Mouse (Mus musculus) liver, adult 2 months (tissue): Measurements from ENCODE around the gene Slc16a4. TPM values are rescaled to one million over a fixed set of nuclear protein-coding genes. Genes with fewer than 3 reads are reported as not detected.

Source experiments
- DNase-seq: peaks from one replicate; pipeline ENCODE4 v3.0.0-alpha.2; 2011; ENCODE audit warnings: low read depth, low spot score; ENCODE audit errors: extremely low read depth
- H3K27ac ChIP-seq: fragments of 200-500 bp; replicated peaks from 2 replicates; pipeline ENCODE4 v1.5.1; 2012; ENCODE audit warnings: low read depth, mild to moderate bottlenecking, control low read depth, inconsistent platforms, low read length; ENCODE audit not compliant: insufficient read depth
- H3K27me3 ChIP-seq: fragments of 200-500 bp; 2 replicates; pipeline ENCODE4 v1.6.1; 2012; ENCODE audit warnings: mild to moderate bottlenecking, moderate library complexity, low read length, inconsistent platforms; ENCODE audit not compliant: control insufficient read depth, insufficient read depth
- H3K36me3 ChIP-seq: fragments of 200-500 bp; 2 replicates; pipeline ENCODE4 v1.6.1; 2012; ENCODE audit warnings: low read length, inconsistent platforms; ENCODE audit not compliant: control insufficient read depth, insufficient read depth
- H3K4me1 ChIP-seq: fragments of 200-500 bp; 2 replicates; pipeline ENCODE4 v1.6.1; 2011; ENCODE audit warnings: low read length; ENCODE audit not compliant: control insufficient read depth, insufficient read depth
- H3K4me3 ChIP-seq: fragments of 200-500 bp; 2 replicates; pipeline ENCODE4 v1.5.1; 2011; ENCODE audit warnings: low read depth, mild to moderate bottlenecking, control low read depth, low read length, moderate library complexity; ENCODE audit not compliant: insufficient read depth
- H3K79me2 ChIP-seq: fragments of 200-500 bp; 2 replicates; pipeline ENCODE4 v1.6.1; 2012; ENCODE audit warnings: inconsistent platforms, mild to moderate bottlenecking, low read length, moderate library complexity; ENCODE audit not compliant: control insufficient read depth, insufficient read depth
- H3K9ac ChIP-seq: fragments of 200-500 bp; 2 replicates; pipeline ENCODE4 v1.6.1; 2012; ENCODE audit warnings: low read depth, mild to moderate bottlenecking, control low read depth, inconsistent platforms, low read length
- CTCF ChIP-seq: fragments of 200-500 bp; IDR thresholded peaks from 2 replicates; pipeline ENCODE4 v1.5.1; 2011; ENCODE audit warnings: low read depth, low read length, control low read depth
- POLR2A ChIP-seq: fragments of 200-500 bp; IDR thresholded peaks from 2 replicates; pipeline ENCODE4 v1.6.1; 2011; ENCODE audit warnings: low read length, control low read depth; ENCODE audit not compliant: insufficient read depth; ENCODE audit errors: extremely low read depth
- WGBS: fragments of 180-500 bp; shearing (Covaris S2); methylation state at CpG from one replicate; pipeline ENCODE4 v1.1.7; 2018; 5-methylcytosine and 5-hydroxymethylcytosine counted together
- polyA plus RNA-seq: library from polyadenylated mRNA; depleted of rRNA; stranded (reverse); fragments of >200 nt; gene quantifications from 2 replicates; pipeline ENCODE4 v1.2.3, GENCODE M21; 2012; rRNA removed
- total RNA-seq: library from RNA; depleted of rRNA; stranded (reverse); fragments of >200 nt; gene quantifications from 2 replicates; pipeline ENCODE4 v1.2.3, GENCODE M21; 2014; rRNA removed

Gene Slc16a4
- total RNA-seq (not detected in 2 replicates), polyA plus RNA-seq (not detected in 2 replicates)

DNA sequence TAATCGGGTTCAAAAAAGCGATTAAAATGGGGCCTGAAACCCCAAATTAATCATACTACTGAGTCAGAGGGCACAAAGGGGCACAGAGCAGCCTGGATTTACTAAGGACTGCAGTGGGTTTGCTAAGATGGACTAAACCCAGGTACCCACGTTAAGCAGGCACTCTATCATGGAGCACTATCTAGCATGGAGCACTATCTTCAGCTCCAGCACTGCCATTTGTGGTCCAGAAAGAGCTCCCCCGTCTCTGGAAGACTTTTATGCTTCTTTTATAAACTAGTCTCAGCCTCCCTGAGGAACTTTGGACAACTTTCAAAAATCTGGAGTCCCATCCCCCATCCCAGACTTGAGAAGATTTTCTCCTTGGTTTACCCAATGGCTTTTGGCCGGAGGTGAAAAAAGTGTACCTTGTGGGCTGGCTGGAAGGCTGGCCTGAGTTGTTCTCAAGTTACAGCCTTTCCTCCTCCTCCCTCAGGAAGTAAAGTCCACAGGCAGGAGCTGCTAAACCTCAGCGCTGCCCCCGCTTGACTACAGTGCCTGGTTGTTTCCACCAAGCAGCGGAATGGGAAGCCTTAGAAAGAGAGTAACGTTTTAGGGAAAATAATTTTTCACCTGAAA, at the start of gene Slc16a4:
Gene Slc16a4 (plus strand): TSS at position 467 of the 618 bp plus-strand sequence.
- Histone ChIP-seq H3K4me1 (no peaks in the 10 kb centered on the region), H3K27ac (no peak within 1 kb of the TSS), H3K27me3 (no peaks in the 10 kb centered on the region), H3K36me3 (no peaks in the 10 kb centered on the region), H3K9ac (no peak within 1 kb of the TSS), H3K79me2 (no peaks in the 10 kb centered on the region), H3K4me3 (no peak within 1 kb of the TSS)
- no peak for DNase-seq
- WGBS, result 60% methylated on average over 9 of the region's 9 CpGs
- TF ChIP-seq POLR2A, result no peak
- TF ChIP-seq CTCF, result no peak

DNA sequence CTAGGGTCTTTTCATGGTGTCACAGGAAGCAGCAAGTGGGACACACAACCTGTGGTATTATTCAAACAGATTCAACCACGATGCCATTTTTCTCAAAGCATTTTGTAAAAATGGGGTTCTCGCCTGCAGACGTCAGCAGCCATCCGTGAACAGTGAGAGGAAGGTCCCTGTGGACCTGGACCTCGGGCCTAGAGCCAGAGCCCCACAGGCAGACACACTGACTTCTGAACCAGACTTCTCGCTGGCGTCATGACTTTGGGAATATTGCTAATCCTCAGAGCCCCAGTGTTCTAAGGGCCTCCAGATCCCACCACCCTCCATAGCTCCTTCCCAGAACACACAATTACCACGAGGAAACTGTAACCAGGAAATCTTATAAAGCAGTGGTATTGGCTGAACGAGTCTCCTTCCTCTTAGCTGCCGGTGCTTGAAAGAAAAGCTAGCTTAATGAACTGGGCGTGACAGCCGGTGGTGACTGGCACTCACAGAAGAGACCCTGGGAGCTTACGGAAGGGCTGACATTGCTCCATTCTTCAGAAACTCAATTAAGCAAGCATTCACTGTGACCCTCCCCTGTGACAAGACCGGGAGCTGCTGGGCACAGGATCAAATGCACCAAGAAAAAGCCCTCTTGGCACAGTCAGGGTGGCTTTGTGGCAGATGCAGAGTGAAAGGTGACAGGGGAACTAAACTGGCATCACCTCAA, 49.5 kb upstream of the Slc16a4 start:
- no peak for TF ChIP-seq CTCF
- no peak for TF ChIP-seq POLR2A
- no peak overlapping the region for H3K4me3 ChIP-seq
- 72% methylated on average over 14 of the region's 14 CpGs for WGBS
- no peak overlapping the region for H3K27ac ChIP-seq
- H3K9ac ChIP-seq, result no peak overlapping the region
- H3K36me3 ChIP-seq, result no peaks in the 10 kb centered on the region
- H3K4me1 ChIP-seq, result peaks cover 13% of the 10 kb centered on the region
- H3K27me3 ChIP-seq, result no peaks in the 10 kb centered on the region
- no peak for DNase-seq
- H3K79me2 ChIP-seq, result no peaks in the 10 kb centered on the region

DNA sequence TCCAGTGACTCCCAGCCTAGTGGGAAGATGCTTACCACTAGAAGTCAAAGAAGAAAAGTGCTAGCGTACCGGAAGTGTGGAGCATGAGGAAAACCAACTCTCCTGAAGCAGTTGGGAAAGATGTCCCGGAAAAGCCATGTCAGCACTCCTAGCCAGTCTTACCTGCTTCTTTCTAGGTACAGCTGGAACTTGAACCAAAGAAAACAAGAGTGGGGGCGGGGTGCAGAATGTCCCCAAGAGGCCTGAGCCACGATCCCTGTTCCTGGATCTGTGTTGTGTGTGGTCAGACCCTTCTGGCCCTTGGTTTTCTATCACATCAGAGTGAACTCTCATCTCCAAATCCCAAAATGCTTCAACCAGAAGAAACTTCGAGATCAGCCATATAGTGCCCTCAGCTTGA, 44.2 kb upstream of the Slc16a4 start:
- no peak overlapping the region for H3K4me3 ChIP-seq
- DNase-seq, result no peak
- H3K4me1 ChIP-seq, result no peaks in the 10 kb centered on the region
- no peak overlapping the region for H3K27ac ChIP-seq
- no peaks in the 10 kb centered on the region for H3K27me3 ChIP-seq
- H3K79me2 ChIP-seq, result no peaks in the 10 kb centered on the region
- 80% methylated on average over 6 of the region's 6 CpGs for WGBS
- H3K36me3 ChIP-seq, result no peaks in the 10 kb centered on the region
- TF ChIP-seq POLR2A (no peak), CTCF (no peak)
- H3K9ac ChIP-seq, result no peak overlapping the region

DNA sequence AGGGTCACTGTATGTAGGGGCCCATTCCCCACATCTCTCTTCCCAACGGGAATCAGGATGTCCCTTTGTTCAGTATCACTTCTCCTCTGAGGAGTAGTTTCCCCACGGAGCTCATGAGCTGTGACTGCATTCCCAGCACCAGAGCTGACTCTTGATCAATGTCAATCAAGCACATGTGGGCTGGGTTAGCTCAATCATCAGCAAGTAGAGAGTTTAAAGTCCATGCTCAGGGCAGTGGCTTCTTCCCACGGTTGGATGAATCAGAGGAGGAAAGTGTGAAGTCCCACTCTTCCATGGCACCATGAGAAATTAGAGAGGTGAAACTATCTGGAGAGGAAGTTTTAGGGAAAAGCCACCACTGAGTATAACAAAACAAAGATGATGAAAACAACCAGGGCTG, 42.0 kb upstream of the Slc16a4 start:
- H3K79me2 ChIP-seq, result no peaks in the 10 kb centered on the region
- no peak overlapping the region for H3K9ac ChIP-seq
- no peaks in the 10 kb centered on the region for H3K4me1 ChIP-seq
- 27% methylated on average over 3 of the region's 3 CpGs for WGBS
- no peak overlapping the region for H3K27ac ChIP-seq
- DNase-seq, result no peak
- no peak overlapping the region for H3K4me3 ChIP-seq
- no peaks in the 10 kb centered on the region for H3K27me3 ChIP-seq
- no peaks in the 10 kb centered on the region for H3K36me3 ChIP-seq
- TF ChIP-seq CTCF (no peak), POLR2A (no peak)

DNA sequence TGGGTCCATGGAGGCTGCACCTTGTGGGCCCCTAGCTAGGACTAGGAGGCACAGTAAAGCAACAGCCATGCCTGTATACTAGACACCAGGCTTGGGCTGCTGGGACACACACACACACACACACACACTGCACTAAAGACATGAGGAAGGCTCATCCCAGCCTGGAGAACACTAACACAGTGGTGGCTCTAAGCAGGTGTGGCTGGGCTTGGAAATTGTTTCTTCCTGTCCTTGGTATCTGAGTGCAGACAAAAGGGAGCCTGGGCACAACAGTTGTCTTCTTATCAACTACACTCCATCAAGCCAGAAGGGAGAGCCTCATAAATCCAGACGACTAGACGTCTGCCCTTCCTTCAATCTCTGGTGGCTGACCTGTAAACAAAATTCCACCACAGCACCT, 40.7 kb upstream of the Slc16a4 start:
- Histone ChIP-seq H3K4me1 (no peaks in the 10 kb centered on the region), H3K27ac (no peak overlapping the region), H3K36me3 (no peaks in the 10 kb centered on the region), H3K9ac (no peak overlapping the region), H3K79me2 (no peaks in the 10 kb centered on the region), H3K27me3 (no peaks in the 10 kb centered on the region), H3K4me3 (no peak overlapping the region)
- DNase-seq, result no peak
- WGBS, result 84% methylated on average over 2 of the region's 2 CpGs
- no peak for TF ChIP-seq POLR2A
- no peak for TF ChIP-seq CTCF

DNA sequence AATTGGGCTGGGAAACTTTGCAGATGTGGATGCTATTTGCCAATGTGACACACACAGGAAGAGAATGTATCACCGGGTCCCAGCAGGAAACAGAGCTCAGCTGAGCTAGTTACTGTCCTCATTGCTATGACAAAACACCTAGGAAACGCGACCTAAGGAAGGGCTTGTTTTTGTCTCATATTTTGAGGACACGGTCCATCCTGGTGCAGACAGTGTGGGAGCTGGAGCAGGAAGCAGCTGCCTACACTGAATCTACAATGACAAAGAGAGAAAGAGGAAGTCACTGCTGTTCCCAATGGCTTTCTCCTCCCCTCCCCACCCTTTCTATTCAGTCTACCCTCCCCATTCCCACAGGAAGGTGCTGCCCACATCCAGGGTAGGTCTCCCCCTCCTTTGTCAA, 39.0 kb upstream of the Slc16a4 start:
- H3K79me2 ChIP-seq, result no peaks in the 10 kb centered on the region
- H3K4me1 ChIP-seq, result no peaks in the 10 kb centered on the region
- H3K36me3 ChIP-seq, result no peaks in the 10 kb centered on the region
- no peak for DNase-seq
- TF ChIP-seq CTCF, result no peak
- no peak for TF ChIP-seq POLR2A
- H3K27me3 ChIP-seq, result no peaks in the 10 kb centered on the region
- H3K9ac ChIP-seq, result no peak overlapping the region
- WGBS, result 63% methylated on average over 4 of the region's 4 CpGs
- no peak overlapping the region for H3K27ac ChIP-seq
- H3K4me3 ChIP-seq, result no peak overlapping the region
